Mouse (Mus musculus) hematopoietic stem cell, adult 5-6 weeks (primary cell): ENCODE measurements at regions not wholly inside any gene's neighbourhood (a gene's known extent, or its start where the extent isn't known, plus 50 kb on each side); places are given as distances from the start of the nearest gene placed in this dataset.
"Not testable (repeated sequence)": the region's sequence is repeated elsewhere in the genome, so short reads cannot be mapped to it uniquely, and the experiment has no call there.

Experiments
- ATAC-seq, 2 experiments: fragments of 125-278 bp in 1 of 2; replicated peaks in 1 of 2; 2 replicates each; pipeline ENCODE4 v1.8.0; 2016 to 2017; ENCODE audit warnings: inconsistent platforms in 2 of 2, mild to moderate bottlenecking in 2 of 2, moderate number of reproducible peaks in 2 of 2, low read depth in 1 of 2, moderate TSS enrichment in 1 of 2; ENCODE audit not compliant: low FRiP score in 2 of 2, poor library complexity in 2 of 2, severe bottlenecking in 2 of 2, insufficient read depth in 1 of 2, low TSS enrichment in 1 of 2

DNA sequence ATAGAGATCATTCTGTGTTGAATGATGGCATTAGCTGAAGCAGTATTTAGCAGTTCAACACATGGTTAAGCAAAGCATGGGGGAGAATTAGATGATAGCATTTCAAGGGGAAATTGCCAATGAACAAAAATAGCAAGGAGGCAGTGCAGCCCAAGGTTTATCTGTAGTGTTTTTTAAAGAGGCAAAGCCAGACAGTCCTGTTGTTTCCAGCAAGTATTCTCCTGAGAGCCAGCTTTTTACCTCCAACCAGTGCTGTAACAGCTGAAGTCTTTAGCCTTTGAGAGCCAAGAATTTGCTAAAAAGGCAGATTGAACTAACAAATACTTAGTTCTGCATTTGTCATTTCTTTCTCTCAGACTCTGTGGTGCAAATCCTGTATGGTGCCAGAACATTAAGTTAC lies 305.1 kb upstream of the Arx start:
- ATAC-seq = no peak

DNA sequence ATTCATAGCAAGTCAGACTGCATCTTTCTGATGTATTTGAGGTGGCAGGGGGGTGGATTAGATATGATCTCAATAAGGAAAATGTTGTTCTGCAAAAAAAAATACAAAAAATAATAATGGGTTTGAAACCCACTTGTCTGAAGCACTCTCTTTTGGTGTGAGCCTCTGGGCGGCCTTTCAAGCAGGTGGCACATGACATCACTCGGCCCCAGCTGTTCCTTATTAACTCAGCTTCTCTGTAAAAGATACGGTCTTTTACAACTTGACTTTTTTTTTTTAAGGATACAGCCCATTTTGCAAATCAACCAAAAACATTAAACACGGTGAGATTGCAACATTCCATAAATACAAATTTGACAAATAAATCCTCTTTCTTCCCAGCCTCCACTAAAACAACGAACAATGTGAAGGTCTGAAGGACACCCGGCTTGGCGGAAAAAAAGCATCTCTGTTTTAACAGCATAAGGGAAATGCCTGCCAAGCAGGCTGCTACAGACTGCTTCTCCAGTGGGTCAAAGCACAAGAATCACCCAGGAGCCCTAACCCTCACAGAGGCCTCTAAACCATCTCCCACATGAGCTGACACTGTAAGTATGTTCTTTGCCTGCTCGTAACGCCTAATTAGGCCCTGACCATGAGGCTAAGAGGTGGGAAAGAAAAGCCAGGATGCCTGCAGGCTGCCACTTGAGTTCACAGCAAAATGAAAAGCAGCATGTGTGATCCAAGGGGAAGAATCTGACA lies 283.8 kb upstream of the Arx start:
- no peak for ATAC-seq

DNA sequence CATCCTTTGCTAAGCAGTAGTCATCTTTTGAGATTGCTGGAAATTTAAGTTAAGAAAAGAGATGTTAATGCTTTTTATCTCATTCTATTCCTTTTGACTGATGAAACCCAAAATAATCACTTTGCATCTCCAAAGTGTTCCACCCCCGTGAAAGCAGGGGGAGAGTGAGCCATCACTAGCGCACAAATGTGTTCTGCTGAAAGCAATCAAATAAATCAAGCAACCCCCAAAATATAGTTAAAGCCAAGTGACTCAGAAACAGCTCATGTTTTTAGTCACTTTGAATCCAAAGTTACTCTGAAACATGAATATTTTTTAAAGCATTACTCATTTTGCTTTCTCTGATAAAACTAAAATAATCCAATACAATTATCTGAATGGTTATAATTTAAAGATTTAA lies 279.6 kb upstream of the Arx start:
- ATAC-seq = no peak

DNA sequence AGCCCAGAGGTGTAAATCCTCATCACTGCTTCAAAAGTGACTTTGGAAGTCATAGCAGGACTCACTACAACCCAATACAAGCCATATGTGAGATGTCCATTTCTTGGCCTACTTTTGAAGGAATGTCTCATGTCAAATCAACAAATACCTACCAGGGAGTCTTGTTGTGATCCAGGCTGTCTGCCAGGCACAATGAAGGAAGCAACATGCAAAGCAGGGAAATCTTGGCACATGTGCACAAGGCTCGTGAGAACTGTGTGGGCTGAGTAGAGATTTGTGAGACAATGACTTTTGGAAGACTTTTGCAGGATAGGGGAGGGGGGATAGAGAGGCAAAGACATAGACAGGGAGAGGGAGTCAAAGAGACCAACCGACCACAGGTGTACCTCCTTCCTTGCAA lies 274.7 kb upstream of the Arx start:
- no peak for ATAC-seq

DNA sequence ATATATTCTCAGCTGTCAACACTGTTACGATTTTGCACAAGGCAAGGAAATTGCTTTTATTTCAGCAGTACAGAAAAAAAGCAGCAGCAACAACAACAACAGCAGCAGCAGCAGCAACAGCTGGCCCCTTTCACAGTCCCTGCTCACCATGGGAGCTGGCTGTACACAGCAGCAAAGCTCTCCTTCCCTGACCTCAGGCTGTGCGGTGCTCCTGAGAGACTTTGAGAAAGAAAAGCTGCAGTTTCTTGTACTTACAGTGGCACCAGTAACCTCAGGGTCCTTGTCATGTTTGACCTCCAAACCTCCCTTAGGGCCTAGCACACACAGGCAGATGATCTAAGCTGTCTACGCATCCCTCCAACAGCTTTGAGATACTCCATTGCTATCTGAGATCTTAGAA lies 269.9 kb upstream of the Arx start:
- ATAC-seq = no peak

DNA sequence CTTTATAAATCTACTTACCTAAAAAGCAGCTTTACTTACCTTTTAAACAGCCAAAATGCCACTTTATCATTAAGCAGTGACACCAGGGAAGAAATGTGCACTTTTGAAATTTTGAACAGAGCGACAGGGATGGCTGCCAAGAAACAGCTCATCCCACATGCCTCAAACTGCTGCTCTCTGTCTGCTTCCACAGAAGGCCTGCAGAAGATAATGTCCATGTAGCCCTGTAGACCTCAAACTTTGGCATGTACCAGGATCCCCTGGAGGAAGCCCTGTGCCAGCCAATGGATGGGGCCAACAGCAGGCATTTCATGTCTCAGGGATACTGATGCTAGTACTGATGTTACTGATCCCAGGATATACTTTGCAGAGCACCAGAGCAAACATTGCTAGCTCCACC lies 245.1 kb upstream of the Arx start:
- no peak for ATAC-seq

DNA sequence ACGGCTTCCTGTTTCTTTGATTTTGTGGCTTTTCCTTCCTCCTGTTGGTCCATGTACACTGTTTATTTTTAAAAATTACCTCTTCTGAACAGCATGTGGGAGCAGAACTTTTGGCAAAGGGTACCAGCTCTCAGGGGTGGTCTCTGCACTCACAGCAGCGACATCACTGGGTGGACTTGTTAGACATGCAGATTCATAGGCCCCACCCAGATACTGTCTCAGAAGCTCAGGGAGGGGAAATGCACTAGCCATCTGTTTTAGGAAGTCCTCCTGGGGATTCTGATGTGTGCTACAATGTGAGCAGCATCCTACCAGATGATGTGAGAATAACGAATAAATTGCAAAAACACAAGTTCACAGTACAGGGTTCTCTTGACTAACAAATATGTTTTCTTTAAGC lies 243.5 kb upstream of the Arx start:
- no peak for ATAC-seq

DNA sequence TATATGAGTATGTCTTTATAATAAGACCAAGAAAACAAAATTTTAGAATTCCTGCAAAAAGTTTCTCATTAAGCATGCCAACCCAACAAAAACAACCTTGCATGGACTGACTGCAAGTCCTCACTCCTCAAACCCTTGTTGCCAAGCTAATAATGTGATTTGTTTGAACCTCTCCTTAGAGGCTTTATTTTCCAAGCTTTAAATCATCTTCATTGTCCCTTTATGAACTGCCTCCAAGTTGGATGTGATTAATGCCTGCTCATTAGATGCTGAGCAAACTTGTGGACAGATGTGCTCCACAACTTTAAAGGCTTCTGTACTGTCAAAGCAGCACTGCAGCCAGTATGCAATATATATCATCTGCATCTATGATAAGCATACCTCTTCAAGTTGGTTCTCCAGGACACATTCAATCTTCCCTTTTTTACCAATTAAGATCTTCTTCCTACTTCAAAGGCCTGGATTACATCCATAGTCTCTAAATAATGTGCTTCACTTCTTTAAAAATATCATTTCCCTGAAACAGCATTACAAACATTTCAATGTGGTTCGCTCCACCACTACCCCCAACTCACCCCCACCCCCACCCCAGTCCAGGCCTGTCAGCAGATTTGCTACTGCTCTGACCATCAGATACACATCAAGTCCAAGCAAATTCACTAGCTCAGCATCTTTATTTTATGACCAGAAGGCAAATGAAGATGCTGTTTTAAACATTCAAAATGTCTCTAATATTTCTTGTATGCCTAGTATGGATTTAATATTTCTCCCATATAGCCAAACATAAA lies 237.1 kb upstream of the Arx start:
- no peak for ATAC-seq

DNA sequence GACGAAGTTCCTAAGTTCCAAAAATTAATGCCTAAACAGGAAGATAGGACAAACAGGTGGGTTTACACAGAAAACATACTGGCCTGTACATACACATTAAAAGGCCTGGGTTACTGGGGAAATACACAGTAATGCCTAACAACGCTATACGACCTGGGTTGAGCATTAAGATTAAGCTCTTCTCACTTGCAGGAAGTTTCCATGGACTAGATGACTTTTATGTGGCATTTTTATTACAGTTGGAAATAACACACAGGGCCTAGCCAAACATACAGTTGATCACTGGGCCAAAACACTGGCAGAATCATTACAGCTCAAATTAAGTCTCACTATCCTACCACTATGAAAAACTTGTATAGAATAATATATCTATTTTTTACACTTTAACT lies 236.5 kb upstream of the Arx start:
- no peak for ATAC-seq

DNA sequence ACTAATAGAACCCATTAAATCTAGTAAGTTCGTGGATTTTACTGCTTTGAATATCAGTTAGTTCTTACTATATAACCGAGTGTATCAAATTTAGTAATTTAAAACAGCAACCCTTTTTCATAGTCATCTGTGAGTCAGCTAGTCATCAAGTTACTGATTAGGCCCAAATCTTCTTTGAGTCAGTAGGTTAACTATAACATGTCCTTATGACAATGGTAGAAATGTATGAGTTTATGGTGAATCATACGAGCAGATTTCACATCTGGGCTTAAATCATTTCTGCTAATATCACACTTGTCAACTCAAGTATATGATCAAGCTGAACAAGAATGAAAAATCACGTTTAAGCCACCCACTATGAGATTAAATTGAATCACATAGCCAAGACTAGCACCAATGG lies 226.7 kb upstream of the Arx start:
- no peak for ATAC-seq

DNA sequence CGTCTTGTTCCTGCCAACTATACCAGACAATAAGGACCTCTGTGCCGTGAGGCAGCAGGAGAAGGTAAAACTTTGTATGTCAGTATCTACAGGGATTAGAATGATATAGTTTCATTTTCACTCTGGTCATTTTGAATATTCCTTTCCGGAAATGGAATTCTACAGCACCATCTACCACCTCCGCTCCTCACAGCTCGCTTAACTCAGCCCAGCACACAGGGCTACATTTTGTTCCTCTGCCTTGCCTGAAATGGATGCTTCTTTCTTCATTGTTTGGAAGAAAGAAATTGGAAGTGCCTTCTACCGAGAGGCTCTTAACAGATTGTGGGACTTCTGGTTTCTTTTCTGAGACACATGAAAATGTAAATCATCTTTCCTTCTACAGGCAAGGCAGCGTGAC lies 217.4 kb upstream of the Arx start:
- ATAC-seq = no peak

DNA sequence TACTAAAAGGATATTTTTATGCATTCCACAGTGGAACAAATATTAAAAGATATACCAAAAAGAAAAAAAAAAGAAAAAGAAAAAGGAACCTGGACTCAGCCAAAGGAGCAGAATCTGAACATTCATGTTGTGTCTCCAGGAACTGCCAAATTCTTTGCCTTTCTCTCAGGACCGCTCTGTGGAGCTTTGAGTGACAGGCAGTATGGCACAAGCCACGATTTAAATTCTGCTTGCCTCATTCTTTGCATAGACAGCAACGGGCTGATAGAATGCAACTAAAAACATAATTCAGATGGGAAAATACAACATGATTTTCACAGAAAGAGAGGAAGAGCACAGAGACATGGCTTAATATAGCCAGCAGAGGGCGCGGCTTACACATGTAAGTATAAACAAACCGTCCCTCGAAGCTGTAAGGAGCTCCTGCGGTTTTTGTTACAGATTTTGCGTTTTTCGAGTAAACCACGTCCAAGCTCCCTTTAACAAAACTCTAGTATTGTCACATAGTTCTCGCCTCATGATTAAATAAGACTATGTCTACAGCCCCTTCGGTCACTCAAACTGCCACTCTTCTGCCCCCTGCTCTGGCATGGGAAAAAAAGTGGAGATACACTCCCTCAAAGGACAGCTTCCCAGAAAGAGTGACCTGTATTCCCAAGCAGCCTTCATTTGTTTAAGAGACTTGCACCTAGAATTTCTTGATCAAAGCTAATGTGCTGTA lies 216.5 kb upstream of the Arx start:
- ATAC-seq = peak; percentile 56 to 81; a peak in 3 of 4 replicates

DNA sequence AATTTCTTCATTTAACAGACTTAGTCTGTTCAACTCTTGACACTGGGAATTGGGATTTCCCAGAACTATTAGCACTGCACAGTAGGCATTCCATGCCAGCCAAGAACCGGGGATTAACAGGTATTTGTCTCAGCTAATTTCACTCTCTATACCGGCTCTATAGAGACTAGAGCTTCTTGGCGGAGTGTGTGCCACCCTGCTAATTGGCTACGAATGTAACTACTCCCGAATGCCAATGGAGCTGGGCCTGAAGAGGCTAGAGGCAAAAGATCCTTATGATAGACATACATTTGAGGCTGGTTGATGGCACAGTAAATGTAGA lies 216.0 kb upstream of the Arx start:
- no peak for ATAC-seq

DNA sequence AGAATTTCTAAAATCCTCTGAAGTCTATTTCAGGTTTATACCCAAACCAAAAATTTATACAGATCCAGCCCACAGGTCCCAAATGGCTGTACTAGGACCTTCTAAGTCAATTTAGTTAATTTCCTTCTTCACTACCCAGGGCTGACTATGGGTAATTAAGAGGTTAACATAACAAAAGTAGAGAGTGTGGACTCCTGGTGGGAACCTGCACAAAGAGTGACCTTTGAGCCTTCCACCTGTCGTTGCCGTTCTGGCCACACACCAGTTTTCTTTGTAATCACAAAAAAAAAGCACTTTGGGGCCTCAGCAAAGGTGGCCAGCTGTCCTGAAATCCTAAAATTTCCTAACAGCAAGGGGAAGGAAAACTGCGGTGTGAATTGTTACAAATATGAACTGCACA lies 197.3 kb upstream of the Arx start:
- ATAC-seq = no peak

DNA sequence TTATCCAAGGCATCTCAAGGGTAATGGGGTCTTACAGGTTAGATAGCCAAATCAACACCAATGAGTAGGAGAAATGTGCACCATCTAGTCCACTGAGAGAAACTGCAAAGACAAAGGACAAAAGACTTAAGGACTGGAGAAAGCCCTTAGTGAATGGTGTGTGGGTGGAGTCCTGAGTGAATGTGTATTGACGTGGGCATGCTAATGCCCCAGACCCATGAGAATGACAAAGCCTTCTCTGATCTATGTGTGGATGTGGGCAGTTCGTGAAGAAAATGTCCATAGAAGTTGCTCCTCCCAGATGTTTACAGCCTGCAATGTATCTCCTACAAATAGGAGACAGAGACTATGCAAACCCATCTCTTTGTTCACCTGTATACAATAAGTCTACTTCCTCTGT lies 188.7 kb upstream of the Arx start:
- no peak for ATAC-seq

DNA sequence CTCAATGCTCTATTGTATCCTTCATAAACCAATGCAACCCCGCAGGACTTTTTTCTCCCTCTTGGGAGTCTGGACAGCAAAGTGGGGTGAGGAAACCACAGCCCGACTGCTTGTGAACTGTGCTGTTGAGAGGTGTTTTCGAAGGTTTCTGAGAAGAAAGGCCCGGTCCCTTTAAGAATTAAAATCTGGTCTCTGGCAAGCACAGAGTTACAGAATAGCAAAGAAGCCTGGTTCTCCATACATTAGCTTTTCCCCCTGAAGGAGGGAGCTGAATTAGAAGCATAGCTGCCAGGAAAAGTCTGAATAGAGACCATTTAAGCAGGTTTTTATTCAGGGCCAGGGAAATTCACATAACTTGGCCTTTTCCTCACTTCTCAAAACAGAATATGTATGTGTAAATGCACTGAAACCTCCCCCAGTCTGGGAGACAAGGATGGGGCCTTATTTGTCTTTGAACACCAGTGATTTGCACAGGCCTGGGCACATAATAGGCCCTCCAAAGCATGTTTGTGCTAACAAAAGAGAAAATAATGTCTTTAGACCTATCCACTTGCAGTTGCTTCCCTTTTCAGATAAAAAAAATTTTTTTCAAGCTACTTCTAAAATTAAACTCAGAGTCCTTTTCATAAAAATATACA lies 178.2 kb upstream of the Arx start:
- no peak for ATAC-seq

DNA sequence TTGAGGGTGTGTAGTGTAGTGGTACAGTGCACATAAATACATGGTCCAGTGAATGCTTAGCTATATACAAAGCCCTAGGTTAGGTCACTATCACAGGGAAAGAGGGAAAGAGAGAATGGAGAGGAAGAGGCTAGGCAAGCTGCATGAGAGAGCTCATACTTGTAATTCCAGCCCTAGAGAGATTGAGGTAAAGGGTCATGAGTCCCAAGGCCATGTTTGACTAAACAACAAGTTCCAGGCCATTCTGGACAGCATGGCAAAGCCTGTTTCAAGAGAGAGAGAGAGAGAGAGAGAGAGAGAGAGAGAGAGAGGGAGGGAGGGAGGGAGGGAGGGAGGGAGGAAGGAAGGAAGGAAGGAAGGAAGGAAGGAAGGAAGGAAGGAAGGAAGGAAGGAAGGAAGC lies 131.9 kb upstream of the Arx start:
- ATAC-seq = not testable (repeated sequence)

DNA sequence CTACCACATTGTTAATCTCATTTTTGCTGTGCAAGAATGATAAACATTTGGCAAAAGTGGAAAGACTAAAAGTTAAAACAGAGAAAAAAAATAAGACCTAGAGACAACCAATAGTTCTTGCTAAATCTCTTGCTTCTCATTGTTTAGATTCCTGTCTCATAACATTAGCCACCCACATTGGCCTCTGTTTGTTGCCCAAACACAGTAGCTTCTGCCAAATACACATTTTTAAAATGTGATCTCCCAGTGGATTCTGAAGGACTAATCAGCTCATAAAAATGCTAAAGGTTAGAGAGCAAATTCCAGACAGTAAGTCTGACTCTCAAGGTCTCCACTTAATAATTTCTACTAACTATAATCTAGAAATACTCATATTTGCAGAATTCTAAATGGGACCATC lies 127.1 kb upstream of the Arx start:
- no peak for ATAC-seq
